Mouse (Mus musculus) heart, adult 2 months (tissue): ENCODE data around the gene Ppargc1a. TPM values are rescaled to one million over a fixed set of nuclear protein-coding genes. Genes with fewer than 3 reads are reported as not detected.

ENCODE experiments used
- DNase-seq, 2 experiments: peaks; one replicate each; pipeline ENCODE4 v3.0.0; 2021
- H3K27ac ChIP-seq: fragments of 200-600 bp; 2 replicates; pipeline ENCODE4 v1.8.1; 2022
- H3K27me3 ChIP-seq: fragments of 200-500 bp; 2 replicates; pipeline ENCODE4 v1.6.1; 2012; ENCODE audit warnings: mild to moderate bottlenecking, low read length, inconsistent platforms, mixed read lengths; ENCODE audit not compliant: control insufficient read depth, insufficient read depth
- H3K36me3 ChIP-seq: fragments of 200-500 bp; 2 replicates; pipeline ENCODE4 v1.6.1; 2012; ENCODE audit warnings: low read length, inconsistent platforms; ENCODE audit not compliant: control insufficient read depth, insufficient read depth
- H3K4me1 ChIP-seq: fragments of 200-500 bp; 2 replicates; pipeline ENCODE4 v1.6.1; 2011; ENCODE audit warnings: low read length; ENCODE audit not compliant: control insufficient read depth, insufficient read depth
- H3K4me3 ChIP-seq: fragments of 200-600 bp; 2 replicates; pipeline ENCODE4 v1.8.1; 2022
- H3K79me2 ChIP-seq: fragments of 200-500 bp; replicated peaks from 2 replicates; pipeline ENCODE4 v1.6.1; 2012; ENCODE audit warnings: mild to moderate bottlenecking, inconsistent platforms, low read length, moderate library complexity, mixed read lengths; ENCODE audit not compliant: control insufficient read depth, insufficient read depth
- H3K9ac ChIP-seq: fragments of 200-500 bp; 2 replicates; pipeline ENCODE4 v1.6.1; 2012; ENCODE audit warnings: low read depth, mild to moderate bottlenecking, control low read depth, inconsistent platforms, low read length, mixed read lengths
- CTCF ChIP-seq: fragments of 200-600 bp; IDR thresholded peaks from 2 replicates; pipeline ENCODE4 v1.8.1; 2022; ENCODE audit warnings: antibody characterized with exemption, mild to moderate bottlenecking, moderate library complexity
- EP300 ChIP-seq: fragments of 200-500 bp; IDR thresholded peaks from 2 replicates; pipeline ENCODE4 v1.6.1; 2011; ENCODE audit warnings: low read depth, low read length, control low read depth; ENCODE audit not compliant: insufficient read depth
- POLR2A ChIP-seq: fragments of 200-500 bp; IDR thresholded peaks from 2 replicates; pipeline ENCODE4 v1.6.1; 2011; ENCODE audit warnings: mild to moderate bottlenecking, low read depth, low read length, control low read depth; ENCODE audit not compliant: insufficient read depth
- WGBS: fragments of 180-500 bp; shearing (Covaris S2); methylation state at CpG from one replicate; pipeline ENCODE4 v1.1.7; 2018; 5-methylcytosine and 5-hydroxymethylcytosine counted together
- intact Hi-C: fragments of 180-260 bp; cut with DNase I; formaldehyde crosslinking; loops from one replicate; pipeline ENCODE4 v1.15.1; 2025
- polyA plus RNA-seq: library from polyadenylated mRNA; depleted of rRNA; stranded (reverse); fragments of >200 nt; gene quantifications from 2 replicates; pipeline ENCODE4 v1.2.3, GENCODE M21; 2012
- total RNA-seq, 2 experiments: library from RNA; stranded (reverse); gene quantifications; 2 replicates each; pipeline ENCODE4 v1.2.3; 2021

The Ppargc1a gene
- total and polyA plus RNA-seq, 3 experiments, result 27.9 to 146 (median 129) TPM

GRCm38 (mm10) chr5:51541557-51541956 is 26.0 kb downstream of the Ppargc1a start:
- peaks cover 3% of the 10 kb centered on the region for H3K4me1 ChIP-seq
- H3K79me2 ChIP-seq, result no peaks in the 10 kb centered on the region; the same call in 1 of the 2 replicates
- H3K9ac ChIP-seq, result no peak overlapping the region
- no peak overlapping the region for H3K4me3 ChIP-seq
- TF ChIP-seq POLR2A (no peak), CTCF (no peak), EP300 (no peak)
- peaks cover 35% of the 10 kb centered on the region for H3K36me3 ChIP-seq
- H3K27ac ChIP-seq, result no peak overlapping the region; the same call in 1 of the 2 replicates
- WGBS, result 50% methylated on average over 3 of the region's 3 CpGs
- intact Hi-C loops, result no loop called here
- no peak for DNase-seq
- H3K27me3 ChIP-seq, result no peaks in the 10 kb centered on the region

DNA sequence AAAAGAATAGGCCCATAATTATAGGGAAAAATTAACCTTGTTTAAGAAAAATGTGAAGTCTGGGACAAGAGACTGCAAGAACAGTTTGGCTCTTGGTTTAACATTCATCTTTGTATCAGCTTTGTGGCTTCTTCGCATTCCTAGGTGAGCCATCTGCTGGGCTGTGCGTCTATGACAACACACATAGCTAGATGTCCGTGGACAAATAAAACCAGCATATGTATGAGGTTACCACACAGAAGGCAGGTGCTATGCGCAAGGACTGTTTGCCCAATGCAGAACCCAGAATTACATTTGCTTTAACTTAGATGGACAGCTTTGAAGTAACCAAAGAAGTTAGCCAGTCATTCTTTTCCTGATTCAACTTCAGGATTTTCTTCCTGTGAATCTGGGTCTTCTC is 26.7 kb downstream of the Ppargc1a start:
- TF ChIP-seq CTCF (peak; percentile 38), POLR2A (0 out of 2 replicates have a peak, but pooled peaks have one; percentile 10), EP300 (no peak)
- Histone ChIP-seq H3K36me3 (peaks cover 31% of the 10 kb centered on the region), H3K4me3 (no peak overlapping the region), H3K9ac (no peak overlapping the region), H3K4me1 (peaks cover 2% of the 10 kb centered on the region), H3K27me3 (no peaks in the 10 kb centered on the region), H3K27ac (no peak overlapping the region; the same call in 1 of the 2 replicates), H3K79me2 (no peaks in the 10 kb centered on the region; the same call in 1 of the 2 replicates)
- intact Hi-C loops, result no loop called here
- no peak for DNase-seq
- WGBS, result 78% methylated on average over 4 of the region's 4 CpGs

- no peak overlapping the region for H3K4me3 ChIP-seq
- TF ChIP-seq EP300, result no peak
- no peak for TF ChIP-seq CTCF
- no peak for TF ChIP-seq POLR2A
- H3K36me3 ChIP-seq, result peaks cover 31% of the 10 kb centered on the region
- H3K27me3 ChIP-seq, result no peaks in the 10 kb centered on the region
- H3K27ac ChIP-seq, result peak overlapping the region; percentile 63; the same call in 1 of the 2 replicates
- peaks cover 5% of the 10 kb centered on the region for H3K4me1 ChIP-seq
- intact Hi-C loops, result loop anchor here (10.0 kb wide), 1 partner anchor 355 kb away; no protein-coding TSS in a partner anchor
- H3K9ac ChIP-seq, result no peak overlapping the region
- H3K79me2 ChIP-seq, result no peaks in the 10 kb centered on the region; the same call in 1 of the 2 replicates
- no peak for DNase-seq
Observed at GRCm38 (mm10) chr5:51539563-51539962, 28.0 kb downstream of the Ppargc1a start.

DNA sequence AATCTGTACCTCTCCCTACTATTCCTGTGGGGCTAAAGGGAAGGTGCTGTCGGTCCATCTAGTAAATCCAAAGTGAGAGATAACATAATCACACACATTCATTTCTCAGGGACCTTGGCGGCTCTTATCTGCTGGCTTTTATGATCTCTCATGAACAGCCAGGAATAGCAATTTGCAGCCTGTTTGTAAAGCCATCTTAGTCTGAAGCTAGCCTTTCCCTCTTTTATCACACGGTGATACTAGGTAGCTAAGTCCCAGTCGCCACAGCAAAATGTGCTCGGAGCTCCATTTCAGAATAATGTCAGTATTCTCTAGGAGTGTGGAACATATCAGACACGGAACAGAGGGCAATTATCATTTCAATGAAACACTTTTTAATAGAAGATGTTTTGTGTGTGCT is 29.2 kb downstream of the Ppargc1a start:
- intact Hi-C loops, result loop anchor here (10.0 kb wide), 1 partner anchor 356 kb away; no protein-coding TSS in a partner anchor
- WGBS, result 35% methylated on average over 6 of the region's 6 CpGs
- Histone ChIP-seq H3K9ac (0 out of 2 replicates have a peak overlapping the region, but pooled peaks have one; percentile 38), H3K36me3 (peaks cover 34% of the 10 kb centered on the region), H3K27me3 (no peaks in the 10 kb centered on the region), H3K4me1 (peaks cover 5% of the 10 kb centered on the region), H3K79me2 (no peaks in the 10 kb centered on the region; the same call in 1 of the 2 replicates), H3K27ac (peak overlapping the region; percentile 63), H3K4me3 (no peak overlapping the region)
- DNase-seq, result no peak
- TF ChIP-seq EP300 (no peak), POLR2A (no peak), CTCF (no peak)

DNA sequence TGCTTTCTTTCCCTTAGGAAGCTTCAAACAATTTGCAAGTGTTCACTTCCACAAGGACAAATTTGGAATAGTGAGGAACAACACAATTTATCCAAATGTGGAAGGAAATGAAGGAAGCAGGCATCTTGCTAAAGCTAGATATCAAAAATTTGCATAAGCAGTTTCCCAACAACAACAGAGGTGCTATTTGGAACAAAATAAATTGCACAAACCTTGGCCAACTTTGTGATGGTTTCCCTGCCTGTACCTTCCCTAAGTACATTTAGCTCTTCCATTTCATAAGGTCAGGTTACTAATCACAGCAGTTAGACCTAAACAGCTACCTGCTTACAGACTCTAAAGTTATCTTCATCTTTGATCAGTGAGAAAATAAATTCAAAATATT is 29.9 kb downstream of the Ppargc1a start:
- H3K27me3 ChIP-seq, result no peaks in the 10 kb centered on the region
- intact Hi-C loops, result loop anchor here (10.0 kb wide), 1 partner anchor 357 kb away; no protein-coding TSS in a partner anchor
- H3K9ac ChIP-seq, result no peak overlapping the region
- H3K4me3 ChIP-seq, result no peak overlapping the region
- H3K4me1 ChIP-seq, result peaks cover 5% of the 10 kb centered on the region
- DNase-seq, result no peak
- peaks cover 37% of the 10 kb centered on the region for H3K36me3 ChIP-seq
- TF ChIP-seq CTCF (no peak), POLR2A (no peak), EP300 (no peak)
- H3K27ac ChIP-seq, result peak overlapping the region; percentile 63
- no peaks in the 10 kb centered on the region; the same call in 1 of the 2 replicates for H3K79me2 ChIP-seq

GRCm38 (mm10) chr5:51537009-51537645 is 30.4 kb downstream of the Ppargc1a start:
- H3K27ac ChIP-seq, result peak overlapping the region; percentile 63
- 37% methylated on average over 7 of the region's 7 CpGs for WGBS
- no peaks in the 10 kb centered on the region for H3K27me3 ChIP-seq
- no peak for DNase-seq
- intact Hi-C loops, result loop anchor here (10.0 kb wide), 1 partner anchor 358 kb away; no protein-coding TSS in a partner anchor
- no peak overlapping the region for H3K9ac ChIP-seq
- H3K36me3 ChIP-seq, result peaks cover 36% of the 10 kb centered on the region
- H3K79me2 ChIP-seq, result no peaks in the 10 kb centered on the region; the same call in 1 of the 2 replicates
- no peak overlapping the region for H3K4me3 ChIP-seq
- TF ChIP-seq POLR2A (0 out of 2 replicates have a peak, but pooled peaks have one; percentile 31), CTCF (no peak)
- H3K4me1 ChIP-seq, result peaks cover 5% of the 10 kb centered on the region
